Mouse (Mus musculus): ENCODE results near the gene Rpa1.
"Not testable (repeated sequence)": the region's sequence is repeated elsewhere in the genome, so short reads cannot be mapped to it uniquely, and the experiment has no call there.

Gene Rpa1

GRCm38 (mm10) chr11:75348199-75348889, at the start of gene Rpa1, which contains the start of gene Smyd4:
TSS of gene Rpa1 (minus strand) at chr11:75348324.
TSS of gene Smyd4 (plus strand) at chr11:75348433.
- peak; percentile 98 for DNase-seq (ENCODE audit: extremely low read depth, insufficient read length, low spot score)

DNA sequence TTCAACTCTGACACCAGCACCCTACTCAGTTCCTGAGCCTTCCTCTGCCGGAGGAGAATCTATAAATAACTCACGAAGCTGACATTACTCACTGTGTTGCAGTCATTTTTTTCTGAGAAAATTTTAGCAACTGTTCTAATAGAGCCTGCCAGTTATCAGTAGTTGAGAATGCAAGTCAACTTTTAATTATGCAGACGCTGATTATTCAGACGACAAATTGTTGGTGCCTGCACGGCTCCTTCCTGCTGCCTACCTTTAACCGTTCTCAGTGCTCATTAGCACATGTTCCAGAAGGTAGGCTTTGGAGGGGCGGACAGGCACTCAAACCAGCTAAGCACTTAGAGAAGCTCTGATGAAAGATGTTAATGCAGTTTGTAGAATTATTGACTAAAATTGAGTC, 49.3 kb upstream of the Rpa1 start:
- DNase-seq (ENCODE audit: extremely low read depth, insufficient read length, low spot score): no peak

DNA sequence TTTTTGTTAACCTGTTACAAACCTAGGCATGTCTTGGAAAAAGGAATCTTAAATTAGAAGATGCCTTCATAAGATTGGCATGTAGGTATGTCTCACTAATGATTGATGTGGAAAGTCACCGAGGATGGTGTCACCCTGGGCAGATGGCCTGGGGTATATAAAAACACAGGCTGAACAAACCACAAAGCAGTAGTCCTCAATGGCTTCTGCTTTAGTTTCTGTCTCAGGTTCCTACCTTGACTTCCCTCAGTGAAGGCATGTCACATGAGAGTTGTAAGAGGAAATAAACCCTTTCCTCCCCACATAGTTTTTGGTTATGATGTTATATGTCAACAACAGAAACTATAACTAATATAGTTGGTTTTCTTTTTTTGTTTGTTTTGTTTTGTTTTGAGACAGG, 47.5 kb upstream of the Rpa1 start:
- DNase-seq (ENCODE audit: extremely low read depth, insufficient read length, low spot score): peak; percentile 13

GRCm38 (mm10) chr11:75383529-75383928, 35.4 kb upstream of the Rpa1 start:
- DNase-seq (ENCODE audit: extremely low read depth, insufficient read length, low spot score): peak; percentile 62

DNA sequence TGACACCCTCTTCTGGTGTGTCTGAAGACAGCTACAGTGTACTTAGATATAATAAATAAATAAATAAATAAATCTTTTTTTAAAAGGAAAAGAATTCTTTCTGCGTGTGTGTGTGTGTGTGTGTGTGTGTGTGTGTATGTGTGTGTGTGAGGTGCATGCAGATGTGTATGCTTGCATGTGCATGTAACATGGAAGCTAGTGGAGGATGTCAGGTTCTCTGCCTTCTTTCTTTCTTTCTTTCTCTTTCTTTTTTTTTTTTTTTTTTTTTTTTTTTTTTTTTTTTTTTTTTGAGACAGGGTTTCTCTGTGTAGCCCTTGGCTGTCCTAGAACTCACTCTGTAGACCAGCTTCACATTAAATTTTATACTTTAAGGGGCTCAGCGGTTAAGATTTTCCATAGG, 30.7 kb upstream of the Rpa1 start:
- not testable (repeated sequence) for DNase-seq (ENCODE audit: extremely low read depth, insufficient read length, low spot score)

DNA sequence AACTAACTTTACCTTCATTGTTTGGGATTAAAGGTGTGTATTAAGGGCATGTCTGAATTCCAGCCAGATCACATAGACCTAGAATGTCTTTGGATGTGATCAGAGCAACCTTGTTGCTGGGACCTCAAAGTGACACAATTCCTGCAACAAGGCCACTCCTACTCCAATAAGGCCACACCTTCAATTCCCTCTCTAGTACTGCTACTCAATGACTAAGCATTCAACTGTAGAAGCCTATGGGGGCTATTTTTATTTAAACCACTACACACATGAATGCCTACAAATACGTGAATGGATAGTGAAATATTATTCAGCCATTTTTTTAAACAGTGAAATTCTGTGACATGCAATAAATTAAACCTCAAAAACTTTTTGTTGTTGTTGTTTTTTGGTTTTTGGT, 29.0 kb upstream of the Rpa1 start:
- no peak for DNase-seq (ENCODE audit: extremely low read depth, insufficient read length, low spot score)

GRCm38 (mm10) chr11:75355475-75355874, 7.4 kb upstream of the Rpa1 start:
- peak; percentile 48 for DNase-seq (ENCODE audit: extremely low read depth, insufficient read length, low spot score)

- no peak for DNase-seq (ENCODE audit: extremely low read depth, insufficient read length, low spot score)
These were observed 3.1 kb upstream of the Rpa1 start for GRCm38 (mm10) chr11:75351225-75351624.

DNA sequence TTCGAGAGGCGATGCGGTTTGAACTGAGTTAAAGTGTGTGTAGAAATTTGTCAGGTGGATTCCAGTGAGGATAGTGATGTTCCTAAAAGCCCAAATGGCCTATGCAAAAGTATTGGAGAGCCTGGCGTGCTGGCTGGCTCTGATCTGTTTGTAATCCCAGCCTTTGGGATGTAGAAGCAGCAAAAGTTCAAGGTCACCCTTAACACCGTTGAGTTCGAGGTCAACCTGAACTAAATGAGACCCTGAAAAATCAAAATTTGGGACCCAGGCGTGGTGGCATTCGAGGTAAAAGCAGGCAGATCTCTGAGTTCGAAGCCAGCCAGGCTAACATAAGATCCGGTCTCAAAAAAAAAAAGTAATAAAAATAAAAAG, 752 bp upstream of the Rpa1 start:
- DNase-seq (ENCODE audit: extremely low read depth, insufficient read length, low spot score): no peak

GRCm38 (mm10) chr11:75347596-75347995, 528 bp downstream of the Rpa1 start:
- no peak for DNase-seq (ENCODE audit: extremely low read depth, insufficient read length, low spot score)

- peak; percentile 24 for DNase-seq (ENCODE audit: extremely low read depth, insufficient read length, low spot score)
These were observed 937 bp downstream of the Rpa1 start for GRCm38 (mm10) chr11:75347188-75347585.

DNA sequence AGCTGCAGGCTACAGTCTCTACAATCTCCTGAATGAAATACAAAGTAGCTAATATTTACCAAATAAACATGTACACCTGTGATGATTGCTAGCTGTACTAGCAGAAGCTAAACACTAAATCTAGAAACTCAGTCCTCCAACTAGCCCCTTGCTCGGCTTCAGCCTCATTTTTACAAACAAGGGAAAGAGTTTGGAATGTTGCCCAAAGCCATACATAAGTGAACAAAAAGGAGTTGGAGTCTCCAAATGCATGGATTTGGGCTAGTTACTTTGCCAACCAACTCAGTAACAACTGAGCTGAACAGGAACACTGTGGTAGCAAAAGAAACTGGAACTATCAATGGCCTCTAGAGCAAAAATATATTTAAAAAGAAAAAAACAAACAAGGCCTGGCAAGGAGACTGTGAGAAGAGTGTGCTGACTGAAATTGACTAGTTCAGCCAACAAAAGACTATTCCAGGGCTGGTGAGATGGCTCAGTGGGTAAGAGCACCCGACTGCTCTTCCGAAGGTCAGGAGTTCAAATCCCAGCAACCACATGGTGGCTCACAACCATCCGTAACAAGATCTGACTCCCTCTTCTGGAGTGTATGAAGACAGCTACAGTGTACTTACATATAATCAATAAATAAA, 1.5 kb downstream of the Rpa1 start:
- peak; percentile 33 for DNase-seq (ENCODE audit: extremely low read depth, insufficient read length, low spot score)

- no peak for DNase-seq (ENCODE audit: extremely low read depth, insufficient read length, low spot score)
These were observed 3.4 kb downstream of the Rpa1 start for GRCm38 (mm10) chr11:75344716-75345115.

- no peak for DNase-seq (ENCODE audit: extremely low read depth, insufficient read length, low spot score)
These were observed 4.0 kb downstream of the Rpa1 start for GRCm38 (mm10) chr11:75344163-75344562.

DNA sequence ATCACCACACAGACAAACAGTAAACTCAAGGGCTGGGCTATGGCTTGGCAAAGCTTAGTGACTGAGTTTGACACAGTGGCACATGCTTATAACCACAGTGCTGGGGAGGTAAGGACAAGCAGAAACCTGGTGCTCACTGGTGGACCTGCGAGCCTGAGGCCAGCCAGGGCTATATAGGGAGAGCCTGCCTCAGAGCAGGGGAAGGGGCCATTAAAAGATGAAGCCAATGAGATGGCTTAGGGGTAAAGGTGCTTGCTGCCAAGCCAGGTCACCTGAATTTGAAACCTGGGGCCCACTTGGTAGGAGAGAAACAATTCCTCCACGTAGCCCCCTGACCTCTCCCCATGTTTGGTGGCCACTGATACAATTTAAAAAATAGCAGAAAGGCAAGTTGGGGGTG, 5.0 kb downstream of the Rpa1 start:
- no peak for DNase-seq (ENCODE audit: extremely low read depth, insufficient read length, low spot score)

DNA sequence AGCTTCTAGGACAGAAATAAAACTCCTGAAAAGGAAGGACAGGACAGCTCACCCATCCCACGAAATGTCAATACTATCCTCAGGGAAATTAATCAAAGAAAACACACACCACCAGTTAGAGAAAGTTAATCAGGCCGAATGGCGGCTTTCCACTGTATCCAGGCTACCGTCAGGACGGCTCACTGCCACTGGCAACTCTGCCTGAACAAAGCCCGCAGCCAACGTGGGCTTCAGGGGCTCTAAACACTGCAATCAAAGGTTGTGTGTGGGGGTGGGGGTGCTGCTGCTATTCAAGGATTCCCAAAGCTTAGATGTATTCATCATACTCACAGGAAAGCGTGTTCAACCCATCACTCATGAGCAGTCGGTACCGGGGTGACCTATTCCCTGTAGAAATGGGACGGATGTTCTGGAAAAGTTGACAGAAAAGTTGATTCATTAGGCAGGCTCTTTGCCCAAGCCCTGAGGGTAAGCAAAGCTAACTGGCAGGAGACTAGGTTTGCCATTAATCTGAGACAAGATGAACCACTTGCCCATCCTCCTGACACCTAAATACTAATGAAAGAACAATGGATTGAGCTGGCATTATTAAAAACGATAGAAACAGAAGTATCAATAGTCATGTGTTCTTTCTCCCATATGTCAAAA, 7.3 kb downstream of the Rpa1 start:
- no peak for DNase-seq (ENCODE audit: extremely low read depth, insufficient read length, low spot score)

- no peak for DNase-seq (ENCODE audit: extremely low read depth, insufficient read length, low spot score)
These were observed 8.0 kb downstream of the Rpa1 start for GRCm38 (mm10) chr11:75340076-75340475.

DNA sequence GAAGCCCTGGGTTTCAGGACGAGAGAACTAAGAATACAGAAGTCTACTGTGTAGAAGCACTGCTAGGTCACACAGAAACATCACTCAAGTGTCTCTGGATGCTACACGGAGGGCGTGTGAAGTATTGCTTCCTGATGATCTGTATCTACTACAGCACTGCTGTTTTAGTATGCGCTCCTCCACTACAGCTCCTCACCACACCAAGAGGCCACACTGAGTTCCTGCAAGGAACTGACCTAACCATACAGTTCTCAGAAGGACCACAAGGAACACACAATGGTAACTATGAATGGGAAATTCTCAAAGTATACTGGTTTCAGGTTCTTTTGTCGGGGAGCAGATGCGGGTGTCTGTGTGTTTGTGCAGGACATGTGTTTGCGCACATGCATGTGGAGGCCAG, 10.9 kb downstream of the Rpa1 start:
- DNase-seq (ENCODE audit: extremely low read depth, insufficient read length, low spot score): no peak

GRCm38 (mm10) chr11:75336676-75337075, 11.4 kb downstream of the Rpa1 start:
- no peak for DNase-seq (ENCODE audit: extremely low read depth, insufficient read length, low spot score)

DNA sequence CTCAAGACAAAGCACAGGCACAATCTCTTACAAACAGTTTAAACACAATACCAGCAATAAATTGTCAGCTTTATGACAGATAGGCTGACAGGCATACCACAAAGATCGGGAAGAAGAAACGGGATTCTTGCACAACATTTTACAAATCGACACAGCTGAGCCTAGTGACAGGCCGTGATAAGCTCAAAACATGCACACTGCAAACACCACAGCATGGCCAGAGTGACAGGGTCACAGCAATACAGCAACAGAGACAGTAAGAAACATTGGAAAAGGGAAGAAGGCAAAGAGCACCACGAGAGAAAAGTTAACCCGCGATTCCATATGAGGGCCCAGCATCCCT, 22.2 kb downstream of the Rpa1 start:
- no peak for DNase-seq (ENCODE audit: extremely low read depth, insufficient read length, low spot score)

DNA sequence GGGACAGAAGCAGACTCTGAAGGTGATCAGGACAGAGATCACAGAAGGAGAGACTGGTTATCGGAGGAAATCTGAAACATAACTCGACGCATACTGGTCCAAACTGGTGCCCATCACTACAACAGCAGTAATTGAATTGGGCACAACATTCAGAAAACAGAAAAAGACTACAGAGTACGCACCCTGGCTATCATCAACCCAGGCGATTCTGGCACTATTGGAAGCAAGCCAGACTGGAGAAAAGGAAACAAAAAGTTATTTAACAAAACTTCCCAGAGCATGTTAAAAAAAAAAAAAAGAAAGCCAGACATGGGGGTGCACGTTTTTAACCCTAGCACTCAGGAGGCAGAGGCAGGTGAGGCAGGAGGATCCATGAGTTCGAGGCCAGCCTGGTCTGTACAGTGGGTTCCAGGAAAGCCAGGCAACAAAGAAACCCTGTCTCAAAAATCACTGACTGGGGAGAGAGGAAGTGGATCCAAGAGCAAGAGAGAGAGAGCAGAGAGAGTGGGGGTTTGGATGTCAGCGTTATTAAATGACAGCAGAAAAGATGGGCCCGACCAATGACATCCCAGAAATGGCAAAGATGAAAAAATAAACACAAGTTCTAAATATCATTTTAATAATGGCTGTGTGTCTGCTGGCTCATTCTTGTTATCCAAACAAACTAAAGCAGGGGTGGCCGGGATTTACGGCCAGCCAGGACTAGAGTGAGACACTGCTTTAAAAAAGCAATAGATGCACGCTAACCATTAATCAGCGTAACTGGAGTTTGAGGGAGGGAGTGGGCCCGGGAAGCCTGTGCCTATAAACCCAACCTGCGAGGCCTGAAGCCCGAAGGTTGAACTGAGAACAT, 22.8 kb downstream of the Rpa1 start:
- DNase-seq (ENCODE audit: extremely low read depth, insufficient read length, low spot score): no peak

All from 3134 (cell line).